Mouse (Mus musculus) brain, embryonic 14.5 days (tissue): ENCODE data around the gene Bmper.

Experiments used
- CTCF ChIP-seq: fragments of 200-500 bp; IDR thresholded peaks from 2 replicates; pipeline ENCODE4 v1.5.1; 2012; ENCODE audit warnings: inconsistent platforms, mild to moderate bottlenecking, moderate library complexity, borderline replicate concordance; ENCODE audit not compliant: insufficient read depth, insufficient read length; ENCODE audit errors: extremely low read depth
- POLR2A ChIP-seq: fragments of 200-500 bp; IDR thresholded peaks from 2 replicates; pipeline ENCODE4 v1.6.1; 2012; ENCODE audit warnings: mild to moderate bottlenecking, inconsistent platforms, borderline replicate concordance; ENCODE audit not compliant: poor library complexity, insufficient read depth, insufficient read length, severe bottlenecking; ENCODE audit errors: extremely low read depth

GRCm38 (mm10) chr9:23485851-23486250 lies 263.0 kb downstream of the Bmper start:
- TF ChIP-seq POLR2A = no peak
- no peak for TF ChIP-seq CTCF
